Mouse (Mus musculus): ENCODE data around the gene Osbpl9. TPM values are rescaled to one million over a fixed set of nuclear protein-coding genes. Genes with fewer than 3 reads are reported as not detected.

Gene Osbpl9
- polyA plus RNA-seq, 1 experiment from 2014 or later: 87.9 TPM

- Histone ChIP-seq H3K4me1 (peaks cover 23% of the 10 kb centered on the region), H3K27me3 (no peaks in the 10 kb centered on the region), H3K9ac (no peak overlapping the region), H3K4me2 (replicated peaks) (no peak overlapping the region), H3K36me3 (no peaks in the 10 kb centered on the region), H3K4me3 (no peak overlapping the region), H3K9me3 (replicated peaks) (no peaks in the 10 kb centered on the region), H3K27ac (peak overlapping the region; percentile 49; the same call in 1 of the 2 replicates)
- 74% methylated on average over 5 of the region's 5 CpGs for WGBS
- ATAC-seq (ENCODE audit: low FRiP score): no peak
These were observed 24.0 kb upstream of the Osbpl9 start for GRCm38 (mm10) chr4:109226071-109226470.

- Histone ChIP-seq H3K9ac (no peak overlapping the region), H3K4me1 (peaks cover 25% of the 10 kb centered on the region), H3K4me3 (no peak overlapping the region), H3K9me3 (replicated peaks) (no peaks in the 10 kb centered on the region), H3K36me3 (no peaks in the 10 kb centered on the region), H3K4me2 (replicated peaks) (0 out of 2 replicates have a peak overlapping the region, but pooled peaks have one; percentile 8), H3K27ac (peak overlapping the region; percentile 82), H3K27me3 (no peaks in the 10 kb centered on the region)
- ATAC-seq (ENCODE audit: low FRiP score): peak; percentile 76
- 64% methylated on average over 6 of the region's 6 CpGs for WGBS
These were observed 23.5 kb upstream of the Osbpl9 start for GRCm38 (mm10) chr4:109225606-109226005.

- peak overlapping the region; percentile 82 for H3K27ac ChIP-seq
- ATAC-seq (ENCODE audit: low FRiP score): peak; percentile 95
- H3K4me1 ChIP-seq: peaks cover 25% of the 10 kb centered on the region
- 36% methylated on average over 13 of the region's 13 CpGs for WGBS
- no peaks in the 10 kb centered on the region for H3K9me3 ChIP-seq (replicated peaks)
- no peak overlapping the region for H3K9ac ChIP-seq
- 0 out of 2 replicates have a peak overlapping the region, but pooled peaks have one; percentile 8 for H3K4me2 ChIP-seq (replicated peaks)
- H3K27me3 ChIP-seq: no peaks in the 10 kb centered on the region
- no peak overlapping the region for H3K4me3 ChIP-seq
- H3K36me3 ChIP-seq: no peaks in the 10 kb centered on the region
These were observed 22.9 kb upstream of the Osbpl9 start for GRCm38 (mm10) chr4:109224762-109225552.

- no peak overlapping the region for H3K4me3 ChIP-seq
- ATAC-seq (ENCODE audit: low FRiP score): no peak
- peaks cover 20% of the 10 kb centered on the region for H3K4me1 ChIP-seq
- H3K36me3 ChIP-seq: no peaks in the 10 kb centered on the region
- no peaks in the 10 kb centered on the region for H3K27me3 ChIP-seq
- no peak overlapping the region for H3K27ac ChIP-seq
- H3K9ac ChIP-seq: no peak overlapping the region
- H3K4me2 ChIP-seq (replicated peaks): no peak overlapping the region
- H3K9me3 ChIP-seq (replicated peaks): no peaks in the 10 kb centered on the region
- 92% methylated on average over 3 of the region's 3 CpGs for WGBS
These were observed 19.9 kb upstream of the Osbpl9 start for GRCm38 (mm10) chr4:109222001-109222400.

- Histone ChIP-seq H3K27ac (no peak overlapping the region), H3K4me3 (no peak overlapping the region), H3K9ac (no peak overlapping the region), H3K27me3 (no peaks in the 10 kb centered on the region), H3K4me2 (replicated peaks) (no peak overlapping the region), H3K36me3 (no peaks in the 10 kb centered on the region), H3K4me1 (peaks cover 12% of the 10 kb centered on the region), H3K9me3 (replicated peaks) (no peaks in the 10 kb centered on the region)
- ATAC-seq (ENCODE audit: low FRiP score): no peak
- WGBS: 66% methylated on average over 14 of the region's 14 CpGs
These were observed 18.4 kb upstream of the Osbpl9 start for GRCm38 (mm10) chr4:109220441-109220940.

- no peak overlapping the region for H3K9ac ChIP-seq
- no peak for ATAC-seq (ENCODE audit: low FRiP score)
- WGBS: 78% methylated on average over 7 of the region's 7 CpGs
- 0 out of 2 replicates have a peak, but pooled peaks cover 2% of the 10 kb centered on the region for H3K4me1 ChIP-seq
- no peak overlapping the region for H3K4me3 ChIP-seq
- H3K36me3 ChIP-seq: no peaks in the 10 kb centered on the region
- H3K9me3 ChIP-seq (replicated peaks): no peaks in the 10 kb centered on the region
- H3K4me2 ChIP-seq (replicated peaks): no peak overlapping the region
- H3K27ac ChIP-seq: no peak overlapping the region
- no peaks in the 10 kb centered on the region for H3K27me3 ChIP-seq
These were observed 15.9 kb upstream of the Osbpl9 start for GRCm38 (mm10) chr4:109218008-109218407.

GRCm38 (mm10) chr4:109213986-109214385 lies 11.9 kb upstream of the Osbpl9 start:
- Histone ChIP-seq H3K27me3 (no peaks in the 10 kb centered on the region), H3K4me1 (0 out of 2 replicates have a peak, but pooled peaks cover 2% of the 10 kb centered on the region), H3K4me2 (replicated peaks) (no peak overlapping the region), H3K27ac (no peak overlapping the region), H3K36me3 (no peaks in the 10 kb centered on the region), H3K9ac (no peak overlapping the region), H3K4me3 (no peak overlapping the region), H3K9me3 (replicated peaks) (no peaks in the 10 kb centered on the region)
- ATAC-seq (ENCODE audit: low FRiP score): no peak
- 69% methylated on average over 3 of the region's 3 CpGs for WGBS

- ATAC-seq (ENCODE audit: low FRiP score): no peak
- no peak overlapping the region for H3K27ac ChIP-seq
- no peaks in the 10 kb centered on the region for H3K9me3 ChIP-seq (replicated peaks)
- no peaks in the 10 kb centered on the region for H3K36me3 ChIP-seq
- 0 out of 2 replicates have a peak, but pooled peaks cover 2% of the 10 kb centered on the region for H3K4me1 ChIP-seq
- no peak overlapping the region for H3K9ac ChIP-seq
- WGBS: 66% methylated on average over 4 of the region's 4 CpGs
- H3K4me3 ChIP-seq: no peak overlapping the region
- no peaks in the 10 kb centered on the region for H3K27me3 ChIP-seq
- H3K4me2 ChIP-seq (replicated peaks): no peak overlapping the region
These were observed 8.8 kb upstream of the Osbpl9 start for GRCm38 (mm10) chr4:109210881-109211280.

GRCm38 (mm10) chr4:109210253-109210652 lies 8.2 kb upstream of the Osbpl9 start:
- Histone ChIP-seq H3K4me3 (no peak overlapping the region), H3K27me3 (no peaks in the 10 kb centered on the region), H3K4me2 (replicated peaks) (no peak overlapping the region), H3K9me3 (replicated peaks) (no peaks in the 10 kb centered on the region), H3K4me1 (0 out of 2 replicates have a peak, but pooled peaks cover 2% of the 10 kb centered on the region), H3K27ac (no peak overlapping the region), H3K9ac (no peak overlapping the region), H3K36me3 (no peaks in the 10 kb centered on the region)
- WGBS: 74% methylated on average over 2 of the region's 2 CpGs
- no peak for ATAC-seq (ENCODE audit: low FRiP score)

GRCm38 (mm10) chr4:109207524-109207923 lies 5.5 kb upstream of the Osbpl9 start:
- Histone ChIP-seq H3K9ac (no peak overlapping the region), H3K4me3 (no peak overlapping the region), H3K27me3 (no peaks in the 10 kb centered on the region), H3K9me3 (replicated peaks) (no peaks in the 10 kb centered on the region), H3K36me3 (no peaks in the 10 kb centered on the region), H3K4me2 (replicated peaks) (no peak overlapping the region), H3K4me1 (0 out of 2 replicates have a peak, but pooled peaks cover 2% of the 10 kb centered on the region), H3K27ac (no peak overlapping the region)
- no peak for ATAC-seq (ENCODE audit: low FRiP score)
- WGBS: 78% methylated on average over 5 of the region's 5 CpGs

- no peak overlapping the region for H3K27ac ChIP-seq
- no peaks in the 10 kb centered on the region for H3K36me3 ChIP-seq
- 72% methylated on average over 1 of the region's 1 CpGs for WGBS
- no peaks in the 10 kb centered on the region for H3K27me3 ChIP-seq
- H3K4me2 ChIP-seq (replicated peaks): no peak overlapping the region
- H3K4me1 ChIP-seq: peaks cover 8% of the 10 kb centered on the region
- H3K9ac ChIP-seq: no peak overlapping the region
- no peaks in the 10 kb centered on the region for H3K9me3 ChIP-seq (replicated peaks)
- no peak overlapping the region for H3K4me3 ChIP-seq
- ATAC-seq (ENCODE audit: low FRiP score): no peak
These were observed 2.3 kb upstream of the Osbpl9 start for GRCm38 (mm10) chr4:109204416-109204815.

GRCm38 (mm10) chr4:109203931-109204330 lies 1.9 kb upstream of the Osbpl9 start:
- H3K27ac ChIP-seq: no peak overlapping the region
- WGBS: 87% methylated on average over 1 of the region's 1 CpGs
- no peaks in the 10 kb centered on the region for H3K9me3 ChIP-seq (replicated peaks)
- peaks cover 8% of the 10 kb centered on the region for H3K4me1 ChIP-seq
- H3K4me2 ChIP-seq (replicated peaks): no peak overlapping the region
- no peak for ATAC-seq (ENCODE audit: low FRiP score)
- H3K36me3 ChIP-seq: no peaks in the 10 kb centered on the region
- H3K9ac ChIP-seq: no peak overlapping the region
- H3K4me3 ChIP-seq: no peak overlapping the region
- no peaks in the 10 kb centered on the region for H3K27me3 ChIP-seq

- Histone ChIP-seq H3K4me2 (replicated peaks) (no peak overlapping the region), H3K9me3 (replicated peaks) (no peaks in the 10 kb centered on the region), H3K4me3 (no peak overlapping the region), H3K9ac (no peak overlapping the region), H3K4me1 (peaks cover 12% of the 10 kb centered on the region), H3K27me3 (no peaks in the 10 kb centered on the region), H3K36me3 (peaks cover 4% of the 10 kb centered on the region; the same call in 1 of the 2 replicates), H3K27ac (no peak overlapping the region)
- WGBS: 98% methylated on average over 4 of the region's 4 CpGs
- no peak for ATAC-seq (ENCODE audit: low FRiP score)
These were observed 3.0 kb downstream of the Osbpl9 start for GRCm38 (mm10) chr4:109199069-109199468.

Data from hindbrain, embryonic 12.5 days (tissue).